Mouse (Mus musculus): ENCODE data around the gene Rtl9. TPM values are rescaled to one million over a fixed set of nuclear protein-coding genes. Genes with fewer than 3 reads are reported as not detected.

Rtl9 gene
- 0.32 and 0.34 TPM in 2 replicates for polyA plus RNA-seq (2014; fragmentation: Nextera tagmentation; extraction: Ambion mirVana)

- WGBS, result 97% methylated on average over 1 of the region's 1 CpGs
- peaks cover 2% of the 10 kb centered on the region; the same call in 1 of the 2 replicates for H3K27me3 ChIP-seq (ENCODE audit: control insufficient read depth, insufficient read depth, low read length)
- peak; percentile 64 for DNase-seq (ENCODE audit: low spot score)
These were observed at the start of gene Rtl9 for GRCm38 (mm10) chrX:143099044-143099754. Rtl9 (plus strand) TSS chrX:143099594.

DNA sequence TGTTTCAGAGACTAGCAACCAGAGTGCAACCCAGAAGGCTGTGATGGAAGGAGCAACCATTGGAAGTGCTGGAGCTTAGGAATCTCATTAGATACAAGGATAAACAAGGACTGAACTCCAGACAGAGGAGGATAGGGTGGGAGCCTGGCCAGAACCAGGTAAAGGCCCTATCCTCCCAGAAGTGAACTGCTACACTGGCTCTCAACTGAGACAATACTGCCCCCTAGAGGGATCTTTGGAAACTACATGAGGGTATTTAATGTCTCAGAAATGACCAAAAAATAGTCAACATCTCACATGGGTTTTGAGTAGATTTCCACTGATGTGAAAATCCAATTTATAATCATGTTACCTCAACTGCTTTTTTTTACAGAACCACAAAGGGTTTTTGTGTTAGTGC is 47.9 kb upstream of the Rtl9 start:
- DNase-seq (ENCODE audit: low spot score) (peak; percentile 74), ATAC-seq (replicated peaks; ENCODE audit: insufficient number of reproducible peaks, low FRiP score, low TSS enrichment, low read depth) (no peak)
- H3K9ac ChIP-seq (replicated peaks; ENCODE audit: low read length), result no peak overlapping the region
- no peaks in the 10 kb centered on the region for H3K36me3 ChIP-seq (replicated peaks; ENCODE audit: control insufficient read depth, insufficient read depth, low read depth, low read length)
- H3K4me3 ChIP-seq (ENCODE audit: low read depth, low read length), result no peak overlapping the region
- no peak overlapping the region for H3K4me2 ChIP-seq (ENCODE audit: low read depth, low read length)
- H3K4me1 ChIP-seq (ENCODE audit: control insufficient read depth, insufficient read depth, low read length), result no peaks in the 10 kb centered on the region
- no peaks in the 10 kb centered on the region for H3K27me3 ChIP-seq (ENCODE audit: control insufficient read depth, insufficient read depth, low read length)
- no peaks in the 10 kb centered on the region for H3K9me3 ChIP-seq (replicated peaks; ENCODE audit: control insufficient read depth, low read length)
- no peak overlapping the region for H3K27ac ChIP-seq (replicated peaks; ENCODE audit: low read depth, low read length)

More at GRCm38 (mm10) chrX:143099044-143099754, at the start of gene Rtl9:
- Histone ChIP-seq H3K9ac (replicated peaks; ENCODE audit: low read length) (no peak within 1 kb of the TSS), H3K4me1 (ENCODE audit: control insufficient read depth, insufficient read depth, low read length) (no peaks in the 10 kb centered on the region), H3K9me3 (replicated peaks; ENCODE audit: control insufficient read depth, low read length) (no peaks in the 10 kb centered on the region), H3K27ac (replicated peaks; ENCODE audit: low read depth, low read length) (no peak within 1 kb of the TSS), H3K4me2 (ENCODE audit: low read depth, low read length) (no peak within 1 kb of the TSS), H3K4me3 (ENCODE audit: low read depth, low read length) (no peak within 1 kb of the TSS), H3K36me3 (replicated peaks; ENCODE audit: control insufficient read depth, insufficient read depth, low read depth, low read length) (no peaks in the 10 kb centered on the region)
- ATAC-seq (replicated peaks; ENCODE audit: insufficient number of reproducible peaks, low FRiP score, low TSS enrichment, low read depth), result no peak

- Histone ChIP-seq H3K4me1 (ENCODE audit: control insufficient read depth, insufficient read depth, low read length) (no peaks in the 10 kb centered on the region), H3K9me3 (replicated peaks; ENCODE audit: control insufficient read depth, low read length) (no peaks in the 10 kb centered on the region), H3K9ac (replicated peaks; ENCODE audit: low read length) (no peak overlapping the region), H3K4me3 (ENCODE audit: low read depth, low read length) (no peak overlapping the region), H3K27me3 (ENCODE audit: control insufficient read depth, insufficient read depth, low read length) (no peaks in the 10 kb centered on the region), H3K36me3 (replicated peaks; ENCODE audit: control insufficient read depth, insufficient read depth, low read depth, low read length) (no peaks in the 10 kb centered on the region), H3K4me2 (ENCODE audit: low read depth, low read length) (no peak overlapping the region), H3K27ac (replicated peaks; ENCODE audit: low read depth, low read length) (no peak overlapping the region)
- 74% methylated on average over 4 of the region's 4 CpGs for WGBS
- DNase-seq (ENCODE audit: low spot score), result no peak
- no peak for ATAC-seq (replicated peaks; ENCODE audit: insufficient number of reproducible peaks, low FRiP score, low TSS enrichment, low read depth)
These were observed 47.5 kb upstream of the Rtl9 start for GRCm38 (mm10) chrX:143051921-143052320.

- Histone ChIP-seq H3K27me3 (ENCODE audit: control insufficient read depth, insufficient read depth, low read length) (no peaks in the 10 kb centered on the region), H3K4me1 (ENCODE audit: control insufficient read depth, insufficient read depth, low read length) (no peaks in the 10 kb centered on the region), H3K9me3 (replicated peaks; ENCODE audit: control insufficient read depth, low read length) (no peaks in the 10 kb centered on the region), H3K9ac (replicated peaks; ENCODE audit: low read length) (no peak overlapping the region), H3K36me3 (replicated peaks; ENCODE audit: control insufficient read depth, insufficient read depth, low read depth, low read length) (no peaks in the 10 kb centered on the region), H3K27ac (replicated peaks; ENCODE audit: low read depth, low read length) (no peak overlapping the region), H3K4me2 (ENCODE audit: low read depth, low read length) (peak overlapping the region; percentile 25; the same call in 1 of the 2 replicates), H3K4me3 (ENCODE audit: low read depth, low read length) (no peak overlapping the region)
- peak; percentile 78; the same call in 1 of the 2 replicates for ATAC-seq (replicated peaks; ENCODE audit: insufficient number of reproducible peaks, low FRiP score, low TSS enrichment, low read depth)
- WGBS, result 15% methylated on average over 12 of the region's 12 CpGs
- DNase-seq (ENCODE audit: low spot score), result peak; percentile 78
These were observed 40.6 kb upstream of the Rtl9 start for GRCm38 (mm10) chrX:143058829-143059228.

- Histone ChIP-seq H3K27me3 (ENCODE audit: control insufficient read depth, insufficient read depth, low read length) (no peaks in the 10 kb centered on the region), H3K9me3 (replicated peaks; ENCODE audit: control insufficient read depth, low read length) (no peaks in the 10 kb centered on the region), H3K4me2 (ENCODE audit: low read depth, low read length) (no peak overlapping the region), H3K27ac (replicated peaks; ENCODE audit: low read depth, low read length) (no peak overlapping the region), H3K4me3 (ENCODE audit: low read depth, low read length) (no peak overlapping the region), H3K36me3 (replicated peaks; ENCODE audit: control insufficient read depth, insufficient read depth, low read depth, low read length) (no peaks in the 10 kb centered on the region), H3K4me1 (ENCODE audit: control insufficient read depth, insufficient read depth, low read length) (no peaks in the 10 kb centered on the region), H3K9ac (replicated peaks; ENCODE audit: low read length) (no peak overlapping the region)
- 63% methylated on average over 11 of the region's 11 CpGs for WGBS
- ATAC-seq (replicated peaks; ENCODE audit: insufficient number of reproducible peaks, low FRiP score, low TSS enrichment, low read depth) (0 out of 2 replicates have a peak, but pooled peaks have one; percentile 41), DNase-seq (ENCODE audit: low spot score) (peak; percentile 74)
These were observed 36.6 kb upstream of the Rtl9 start for GRCm38 (mm10) chrX:143062641-143063355.

GRCm38 (mm10) chrX:143063780-143064179 is 35.6 kb upstream of the Rtl9 start:
- DNase-seq (ENCODE audit: low spot score) (no peak), ATAC-seq (replicated peaks; ENCODE audit: insufficient number of reproducible peaks, low FRiP score, low TSS enrichment, low read depth) (no peak)
- H3K9ac ChIP-seq (replicated peaks; ENCODE audit: low read length), result no peak overlapping the region
- H3K4me2 ChIP-seq (ENCODE audit: low read depth, low read length), result no peak overlapping the region
- no peak overlapping the region for H3K4me3 ChIP-seq (ENCODE audit: low read depth, low read length)
- no peaks in the 10 kb centered on the region for H3K4me1 ChIP-seq (ENCODE audit: control insufficient read depth, insufficient read depth, low read length)
- no peak overlapping the region for H3K27ac ChIP-seq (replicated peaks; ENCODE audit: low read depth, low read length)
- WGBS, result 62% methylated on average over 7 of the region's 7 CpGs
- H3K9me3 ChIP-seq (replicated peaks; ENCODE audit: control insufficient read depth, low read length), result no peaks in the 10 kb centered on the region
- no peaks in the 10 kb centered on the region for H3K36me3 ChIP-seq (replicated peaks; ENCODE audit: control insufficient read depth, insufficient read depth, low read depth, low read length)
- no peaks in the 10 kb centered on the region for H3K27me3 ChIP-seq (ENCODE audit: control insufficient read depth, insufficient read depth, low read length)

GRCm38 (mm10) chrX:143064288-143064687 is 35.1 kb upstream of the Rtl9 start:
- H3K4me3 ChIP-seq (ENCODE audit: low read depth, low read length), result no peak overlapping the region
- DNase-seq (ENCODE audit: low spot score) (no peak), ATAC-seq (replicated peaks; ENCODE audit: insufficient number of reproducible peaks, low FRiP score, low TSS enrichment, low read depth) (no peak)
- WGBS, result 77% methylated on average over 9 of the region's 9 CpGs
- H3K27ac ChIP-seq (replicated peaks; ENCODE audit: low read depth, low read length), result no peak overlapping the region
- H3K9ac ChIP-seq (replicated peaks; ENCODE audit: low read length), result no peak overlapping the region
- H3K27me3 ChIP-seq (ENCODE audit: control insufficient read depth, insufficient read depth, low read length), result no peaks in the 10 kb centered on the region
- H3K9me3 ChIP-seq (replicated peaks; ENCODE audit: control insufficient read depth, low read length), result no peaks in the 10 kb centered on the region
- no peak overlapping the region for H3K4me2 ChIP-seq (ENCODE audit: low read depth, low read length)
- no peaks in the 10 kb centered on the region for H3K36me3 ChIP-seq (replicated peaks; ENCODE audit: control insufficient read depth, insufficient read depth, low read depth, low read length)
- no peaks in the 10 kb centered on the region for H3K4me1 ChIP-seq (ENCODE audit: control insufficient read depth, insufficient read depth, low read length)
